Mouse (Mus musculus): ENCODE measurements around the gene Bsn. TPM values are rescaled to one million over a fixed set of nuclear protein-coding genes. Genes with fewer than 3 reads are reported as not detected.

Bsn gene
- polyA plus RNA-seq, 1 experiment, result 0.83 TPM

GRCm38 (mm10) chr9:108083561-108083960, 106.6 kb downstream of the Bsn start:
- Histone ChIP-seq H3K4me1 (peaks cover 58% of the 10 kb centered on the region), H3K9me3 (no peaks in the 10 kb centered on the region), H3K4me3 (replicated peaks) (no peak overlapping the region), H3K27me3 (replicated peaks) (no peaks in the 10 kb centered on the region), H3K36me3 (replicated peaks; ENCODE audit: low read length) (peaks cover 55% of the 10 kb centered on the region)
- TF ChIP-seq FLI1 (IDR thresholded peaks at IDR 0.05; ENCODE audit: low read length) (no peak), GATA1 (IDR thresholded peaks at IDR 0.05; ENCODE audit: borderline replicate concordance, low read length) (no peak)

DNA sequence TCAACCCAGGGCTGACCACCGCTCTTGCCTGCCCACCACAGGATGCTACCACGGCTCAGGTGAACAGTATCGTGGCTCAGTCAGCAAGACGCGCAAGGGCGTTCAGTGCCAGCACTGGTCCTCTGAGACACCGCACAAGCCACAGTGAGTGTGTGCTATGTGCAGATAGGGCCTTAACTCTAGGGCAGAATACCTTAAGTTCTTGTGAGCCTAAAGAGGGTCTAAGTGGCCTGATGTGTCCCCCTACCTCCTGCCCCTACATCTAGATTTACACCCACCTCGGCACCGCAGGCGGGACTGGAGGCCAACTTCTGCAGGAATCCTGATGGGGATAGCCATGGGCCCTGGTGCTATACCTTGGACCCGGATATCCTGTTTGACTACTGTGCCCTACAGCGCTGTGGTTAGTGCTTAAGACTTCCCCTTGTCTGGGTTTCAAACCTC, 107.2 kb downstream of the Bsn start, which contains the start of gene Rnf123:
TSS of gene Rnf123 (minus strand) at position 359 of the 444 bp plus-strand sequence.
- TF ChIP-seq GATA1 (IDR thresholded peaks at IDR 0.05; ENCODE audit: borderline replicate concordance, low read length) (no peak), FLI1 (IDR thresholded peaks at IDR 0.05; ENCODE audit: low read length) (no peak)
- Histone ChIP-seq H3K4me3 (replicated peaks) (peak within 1 kb of the TSS; percentile 21), H3K36me3 (replicated peaks; ENCODE audit: low read length) (peaks cover 50% of the 10 kb centered on the region), H3K27me3 (replicated peaks) (no peaks in the 10 kb centered on the region), H3K9me3 (no peaks in the 10 kb centered on the region), H3K4me1 (peaks cover 60% of the 10 kb centered on the region)

GRCm38 (mm10) chr9:108082549-108082948, 107.6 kb downstream of the Bsn start:
- no peak overlapping the region for H3K4me3 ChIP-seq (replicated peaks)
- peaks cover 60% of the 10 kb centered on the region for H3K4me1 ChIP-seq
- peaks cover 48% of the 10 kb centered on the region for H3K36me3 ChIP-seq (replicated peaks; ENCODE audit: low read length)
- TF ChIP-seq GATA1 (IDR thresholded peaks at IDR 0.05; ENCODE audit: borderline replicate concordance, low read length), result no peak
- no peak for TF ChIP-seq FLI1 (IDR thresholded peaks at IDR 0.05; ENCODE audit: low read length)
- H3K27me3 ChIP-seq (replicated peaks), result no peaks in the 10 kb centered on the region
- H3K9me3 ChIP-seq, result no peaks in the 10 kb centered on the region

DNA sequence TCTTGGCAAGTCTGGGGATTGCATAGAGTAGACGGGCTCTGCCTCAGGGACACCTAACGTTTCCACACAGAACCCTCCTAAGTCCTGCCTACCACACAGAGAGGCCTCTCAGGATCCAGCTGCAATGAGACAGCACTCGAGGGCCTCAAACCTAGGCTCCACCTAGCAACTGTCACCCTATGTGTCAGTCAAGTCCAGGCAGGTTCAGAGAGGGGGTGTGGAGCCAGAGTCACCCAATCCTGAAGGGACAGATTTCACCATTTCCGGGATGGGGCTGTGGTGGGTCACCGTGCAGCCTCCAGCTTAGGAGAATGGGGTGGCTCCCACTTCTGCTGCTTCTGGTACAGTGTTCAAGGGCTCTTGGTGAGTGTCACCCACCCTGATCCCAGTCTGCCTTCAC, 110.0 kb downstream of the Bsn start, which contains the start of gene Mst1:
TSS of gene Mst1 (plus strand) at position 269 of the 400 bp plus-strand sequence.
- Histone ChIP-seq H3K4me3 (replicated peaks) (peak within 1 kb of the TSS; percentile 97), H3K9me3 (no peaks in the 10 kb centered on the region), H3K27me3 (replicated peaks) (no peaks in the 10 kb centered on the region), H3K36me3 (replicated peaks; ENCODE audit: low read length) (peaks cover 37% of the 10 kb centered on the region), H3K4me1 (peaks cover 67% of the 10 kb centered on the region)
- TF ChIP-seq FLI1 (IDR thresholded peaks at IDR 0.05; ENCODE audit: low read length), result no peak
- TF ChIP-seq GATA1 (IDR thresholded peaks at IDR 0.05; ENCODE audit: borderline replicate concordance, low read length), result no peak

DNA sequence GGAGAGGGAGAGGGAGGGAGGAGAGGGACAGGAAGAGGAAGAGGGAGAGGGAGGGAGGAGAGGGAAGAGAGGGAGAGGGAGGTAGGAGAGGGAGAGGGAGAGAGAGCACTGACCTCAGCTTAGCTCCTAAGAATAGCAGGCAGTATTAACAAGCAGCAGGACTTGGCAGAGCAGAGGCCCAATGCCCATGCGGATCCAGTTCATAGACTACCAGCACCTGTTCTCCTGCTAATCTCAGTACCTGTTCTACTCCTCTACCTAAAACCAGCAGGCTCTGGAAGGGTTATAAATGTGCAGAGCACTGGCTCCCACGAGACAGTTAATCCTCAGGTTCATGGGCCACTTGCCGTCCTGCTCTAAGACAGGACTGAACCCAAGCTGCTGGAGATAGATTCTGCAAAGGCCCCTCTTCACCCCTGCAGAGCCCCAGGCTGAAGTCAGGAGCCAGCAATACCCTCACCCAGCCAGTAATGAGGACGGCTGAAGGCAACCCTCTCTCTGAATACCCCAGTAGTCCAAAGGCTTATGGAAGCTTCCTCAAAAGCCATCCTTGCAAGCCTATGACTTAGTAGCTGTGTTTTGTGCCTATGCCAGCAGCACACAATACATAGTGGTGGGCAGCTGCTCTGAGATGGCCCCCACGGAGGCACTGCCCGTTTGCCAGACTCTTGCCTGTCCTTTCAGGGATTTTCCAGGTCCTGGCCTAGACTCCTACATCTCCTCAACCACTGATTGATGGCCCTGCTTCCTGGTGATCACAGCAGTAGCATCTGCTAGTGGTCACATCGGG, 116.8 kb downstream of the Bsn start:
- no peaks in the 10 kb centered on the region for H3K9me3 ChIP-seq
- H3K4me3 ChIP-seq (replicated peaks), result peak overlapping the region; percentile 78
- TF ChIP-seq GATA1 (IDR thresholded peaks at IDR 0.05; ENCODE audit: borderline replicate concordance, low read length) (no peak), FLI1 (IDR thresholded peaks at IDR 0.05; ENCODE audit: low read length) (no peak)
- peaks cover 37% of the 10 kb centered on the region for H3K4me1 ChIP-seq
- peaks cover 67% of the 10 kb centered on the region for H3K36me3 ChIP-seq (replicated peaks; ENCODE audit: low read length)
- no peaks in the 10 kb centered on the region for H3K27me3 ChIP-seq (replicated peaks)

DNA sequence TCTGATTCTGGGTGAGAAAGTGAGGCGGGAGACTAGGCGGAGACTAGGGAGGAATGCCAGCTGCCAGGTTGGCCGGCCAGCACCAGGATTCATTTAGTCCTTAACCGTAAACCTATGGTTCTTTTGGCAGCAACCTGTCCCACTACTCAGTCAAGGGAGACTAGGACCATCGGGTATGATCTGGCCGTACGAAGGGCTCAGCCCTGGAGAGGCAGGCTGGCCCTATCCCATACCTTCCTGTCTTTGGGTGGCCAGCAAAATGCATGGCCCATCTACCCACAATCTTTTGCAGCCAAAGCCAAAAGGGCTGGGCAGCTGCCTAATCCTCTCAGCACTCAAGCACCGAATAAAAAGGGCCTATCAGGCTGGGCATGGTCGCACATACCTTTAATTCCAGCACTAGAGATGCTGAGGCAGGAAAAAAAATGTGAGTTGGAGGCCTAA, 117.7 kb downstream of the Bsn start:
- Histone ChIP-seq H3K9me3 (no peaks in the 10 kb centered on the region), H3K4me3 (replicated peaks) (no peak overlapping the region), H3K36me3 (replicated peaks; ENCODE audit: low read length) (peaks cover 73% of the 10 kb centered on the region), H3K27me3 (replicated peaks) (no peaks in the 10 kb centered on the region), H3K4me1 (peaks cover 37% of the 10 kb centered on the region)
- TF ChIP-seq GATA1 (IDR thresholded peaks at IDR 0.05; ENCODE audit: borderline replicate concordance, low read length) (no peak), FLI1 (IDR thresholded peaks at IDR 0.05; ENCODE audit: low read length) (no peak)

DNA sequence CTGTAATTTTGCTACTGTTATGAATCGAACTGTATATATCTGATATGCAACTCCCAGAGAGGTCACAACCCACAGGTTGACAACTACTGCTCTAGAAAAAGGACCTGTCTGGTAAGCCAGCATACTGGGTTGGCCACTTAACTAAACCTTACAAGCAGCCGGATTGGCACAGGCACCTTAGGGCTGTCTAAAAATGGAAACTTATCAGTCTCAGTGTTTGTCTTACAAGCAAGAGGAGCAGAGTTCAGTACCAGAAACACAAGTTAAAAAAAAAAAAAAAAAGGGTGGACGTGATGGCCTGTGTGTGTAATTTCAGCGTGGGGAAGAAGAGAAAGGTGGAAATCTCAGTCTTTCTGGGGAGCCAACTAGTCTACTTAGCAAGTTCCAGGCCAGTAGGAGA, 118.4 kb downstream of the Bsn start:
- Histone ChIP-seq H3K36me3 (replicated peaks; ENCODE audit: low read length) (peaks cover 74% of the 10 kb centered on the region), H3K9me3 (no peaks in the 10 kb centered on the region), H3K4me3 (replicated peaks) (no peak overlapping the region), H3K4me1 (peaks cover 35% of the 10 kb centered on the region), H3K27me3 (replicated peaks) (no peaks in the 10 kb centered on the region)
- no peak for TF ChIP-seq FLI1 (IDR thresholded peaks at IDR 0.05; ENCODE audit: low read length)
- no peak for TF ChIP-seq GATA1 (IDR thresholded peaks at IDR 0.05; ENCODE audit: borderline replicate concordance, low read length)

DNA sequence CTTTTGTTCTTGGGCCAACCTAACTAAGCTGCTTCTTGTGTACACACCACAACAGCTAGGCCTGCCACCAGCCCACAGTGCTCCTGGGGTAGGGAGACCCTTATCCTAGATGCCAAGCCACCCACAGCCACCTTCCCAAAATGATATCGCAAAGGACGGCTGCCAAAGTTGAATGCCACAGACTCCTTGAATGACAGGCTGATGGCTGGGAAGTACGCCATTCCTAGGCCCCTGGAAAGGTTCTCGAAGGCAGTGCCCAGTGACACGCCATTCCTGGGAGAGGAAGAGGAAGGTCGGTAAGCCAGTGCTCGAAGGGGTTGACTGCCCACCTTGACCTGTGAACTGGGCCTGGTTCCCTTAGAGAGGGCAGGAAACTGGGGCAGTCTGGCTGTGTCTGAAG, 120.7 kb downstream of the Bsn start:
- H3K36me3 ChIP-seq (replicated peaks; ENCODE audit: low read length), result peaks cover 89% of the 10 kb centered on the region

DNA sequence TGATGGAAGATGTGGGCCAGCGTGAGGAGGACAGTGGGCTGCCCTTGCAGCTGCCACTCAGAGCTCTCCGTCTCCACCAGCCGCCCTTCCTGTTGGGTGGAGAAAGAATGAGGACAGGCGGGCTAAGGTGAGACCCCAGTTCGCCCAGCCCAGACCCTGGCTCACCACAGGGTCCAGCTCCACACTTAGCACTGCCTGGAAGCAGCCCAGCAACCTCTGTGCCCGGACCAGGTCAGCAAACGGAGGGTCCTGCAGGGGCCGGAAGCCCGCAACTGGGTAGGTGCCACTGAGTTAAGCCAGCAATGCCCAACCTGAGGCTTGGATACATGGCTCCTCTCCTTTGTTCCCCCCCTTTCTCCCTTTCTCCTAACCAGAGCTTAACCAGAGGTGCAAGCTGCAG, 121.2 kb downstream of the Bsn start:
- Histone ChIP-seq H3K4me3 (replicated peaks) (no peak overlapping the region), H3K27me3 (replicated peaks) (no peaks in the 10 kb centered on the region), H3K9me3 (no peaks in the 10 kb centered on the region), H3K36me3 (replicated peaks; ENCODE audit: low read length) (peaks cover 93% of the 10 kb centered on the region), H3K4me1 (peaks cover 48% of the 10 kb centered on the region)
- TF ChIP-seq GATA1 (IDR thresholded peaks at IDR 0.05; ENCODE audit: borderline replicate concordance, low read length) (no peak), FLI1 (IDR thresholded peaks at IDR 0.05; ENCODE audit: low read length) (no peak)

More for the DNA sequence above, 120.7 kb downstream of the Bsn start:
- Histone ChIP-seq H3K4me3 (replicated peaks) (no peak overlapping the region), H3K4me1 (peaks cover 44% of the 10 kb centered on the region), H3K9me3 (no peaks in the 10 kb centered on the region), H3K27me3 (replicated peaks) (no peaks in the 10 kb centered on the region)
- TF ChIP-seq GATA1 (IDR thresholded peaks at IDR 0.05; ENCODE audit: borderline replicate concordance, low read length), result no peak
- TF ChIP-seq FLI1 (IDR thresholded peaks at IDR 0.05; ENCODE audit: low read length), result no peak

DNA sequence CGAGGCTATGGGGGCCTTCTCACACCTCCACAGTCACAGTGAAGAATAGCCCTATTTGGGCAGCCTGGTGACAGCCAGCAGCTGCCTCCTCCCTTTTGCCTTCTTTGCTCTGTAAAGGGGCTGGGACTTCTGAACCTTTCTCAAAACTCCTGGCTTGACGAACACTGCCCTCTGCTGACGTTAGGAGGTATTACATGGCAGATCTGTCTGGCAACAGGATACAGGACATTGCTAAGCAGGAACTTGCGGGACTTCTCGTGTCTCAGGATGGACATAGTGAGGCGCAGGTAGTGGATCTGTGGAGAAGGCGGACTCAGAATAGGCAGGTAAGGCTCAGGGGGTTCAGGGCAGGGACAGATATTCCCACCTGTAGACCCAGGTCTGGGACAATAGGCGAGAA, 122.3 kb downstream of the Bsn start:
- Histone ChIP-seq H3K4me3 (replicated peaks) (no peak overlapping the region), H3K4me1 (peaks cover 48% of the 10 kb centered on the region), H3K9me3 (no peaks in the 10 kb centered on the region), H3K36me3 (replicated peaks; ENCODE audit: low read length) (peaks cover 97% of the 10 kb centered on the region), H3K27me3 (replicated peaks) (no peaks in the 10 kb centered on the region)
- TF ChIP-seq GATA1 (IDR thresholded peaks at IDR 0.05; ENCODE audit: borderline replicate concordance, low read length) (no peak), FLI1 (IDR thresholded peaks at IDR 0.05; ENCODE audit: low read length) (no peak)
